Mouse (Mus musculus) adrenal gland, postnatal 4 days (tissue): Measurements from ENCODE around the gene C8a. TPM values are rescaled to one million over a fixed set of nuclear protein-coding genes. Genes with fewer than 3 reads are reported as not detected.

ENCODE experiments used
- DNase-seq, 2 experiments: peaks; one replicate each; pipeline ENCODE4 v3.0.0; 2021 to 2022; ENCODE audit warnings: low spot score in 2 of 2, mixed read lengths in 2 of 2
- total RNA-seq, 2 experiments: library from RNA; stranded (reverse); gene quantifications; 2 replicates each; pipeline ENCODE4 v1.2.3; 2021

The C8a gene
- total RNA-seq, 2 experiments from 2014 or later = 0.48 to 15.3 TPM

GRCm38 (mm10) chr4:104843546-104843945, 32.7 kb downstream of the C8a start:
- no peak for DNase-seq

GRCm38 (mm10) chr4:104842204-104842603, 34.0 kb downstream of the C8a start:
- DNase-seq = no peak

GRCm38 (mm10) chr4:104838342-104838741, 37.9 kb downstream of the C8a start:
- DNase-seq = no peak

GRCm38 (mm10) chr4:104835096-104835495, 41.1 kb downstream of the C8a start:
- no peak for DNase-seq

GRCm38 (mm10) chr4:104828939-104829338, 47.3 kb downstream of the C8a start:
- DNase-seq = no peak

- no peak for DNase-seq
Measured at GRCm38 (mm10) chr4:104824381-104825077, 51.7 kb downstream of the C8a start.

GRCm38 (mm10) chr4:104823597-104824101, 52.5 kb downstream of the C8a start:
- DNase-seq = no peak

- no peak for DNase-seq
Measured at GRCm38 (mm10) chr4:104819891-104820290, 56.3 kb downstream of the C8a start.

GRCm38 (mm10) chr4:104818986-104819385, 57.2 kb downstream of the C8a start:
- DNase-seq = no peak

- DNase-seq = no peak
Measured at GRCm38 (mm10) chr4:104817509-104817908, 58.7 kb downstream of the C8a start.

GRCm38 (mm10) chr4:104816519-104817232, 59.5 kb downstream of the C8a start:
- no peak for DNase-seq

GRCm38 (mm10) chr4:104813617-104814016, 62.6 kb downstream of the C8a start:
- no peak for DNase-seq

GRCm38 (mm10) chr4:104810710-104811286, 65.4 kb downstream of the C8a start:
- no peak for DNase-seq

- no peak for DNase-seq
Measured at GRCm38 (mm10) chr4:104805414-104806257, 70.6 kb downstream of the C8a start.

GRCm38 (mm10) chr4:104804100-104804499, 72.1 kb downstream of the C8a start:
- DNase-seq = no peak

- no peak for DNase-seq
Measured at GRCm38 (mm10) chr4:104801625-104802024, 74.6 kb downstream of the C8a start.

GRCm38 (mm10) chr4:104798951-104799350, 77.2 kb downstream of the C8a start:
- no peak for DNase-seq

- no peak for DNase-seq
Measured at GRCm38 (mm10) chr4:104792111-104792510, 84.1 kb downstream of the C8a start.

- DNase-seq = no peak
Measured at GRCm38 (mm10) chr4:104782346-104782745, 93.9 kb downstream of the C8a start.

GRCm38 (mm10) chr4:104781441-104781840, 94.8 kb downstream of the C8a start:
- DNase-seq = no peak

- DNase-seq = no peak
Measured at GRCm38 (mm10) chr4:104779460-104779859, 96.7 kb downstream of the C8a start.
